Mouse (Mus musculus): ENCODE results near the gene C1qtnf2.

The C1qtnf2 gene

DNA sequence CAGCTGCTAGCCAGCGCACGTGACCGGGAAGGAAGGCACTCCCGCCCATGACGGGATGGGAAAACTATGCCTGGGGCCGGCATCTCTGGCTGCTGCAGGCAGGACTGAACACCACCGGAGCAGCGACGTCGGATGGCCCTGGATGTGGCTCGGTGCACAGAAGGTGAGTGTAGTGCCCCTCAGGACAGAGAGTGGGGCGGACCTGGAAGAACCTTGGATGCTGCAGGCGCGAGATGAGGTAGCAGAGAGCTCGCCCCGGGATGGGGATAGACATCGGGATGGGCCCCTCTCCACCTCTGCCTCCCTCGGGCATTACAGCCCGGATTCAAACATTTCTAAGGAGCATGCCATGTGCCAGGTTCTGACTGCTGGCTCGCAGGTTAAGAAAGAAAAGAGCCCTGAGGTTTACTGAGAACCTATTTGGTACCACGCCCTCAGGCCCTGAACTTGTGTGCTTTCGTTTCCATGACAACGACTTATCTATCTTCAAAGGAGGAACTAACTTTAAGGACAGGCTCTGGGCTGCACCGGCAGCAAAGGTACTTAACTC is at the start of gene C1qtnf2:
TSS of gene C1qtnf2 (plus strand) at position 52 of the 550 bp plus-strand sequence.
- DNase-seq (ENCODE audit: extremely low spot score) = peak; percentile 50

GRCm38 (mm10) chr11:43424386-43424785 is 49.7 kb upstream of the C1qtnf2 start:
- DNase-seq (ENCODE audit: extremely low spot score) = no peak

- no peak for DNase-seq (ENCODE audit: extremely low spot score)
These were observed 48.8 kb upstream of the C1qtnf2 start for GRCm38 (mm10) chr11:43425166-43425709.

GRCm38 (mm10) chr11:43425824-43426413 is 48.2 kb upstream of the C1qtnf2 start, which contains the start of gene Pttg1:
Gene Pttg1 (minus strand): TSS chr11:43426251.
- DNase-seq (ENCODE audit: extremely low spot score) = peak; percentile 78

- no peak for DNase-seq (ENCODE audit: extremely low spot score)
These were observed 47.6 kb upstream of the C1qtnf2 start for GRCm38 (mm10) chr11:43426414-43426884.

- DNase-seq (ENCODE audit: extremely low spot score) = peak; percentile 77
These were observed 40.6 kb upstream of the C1qtnf2 start, which contains the start of gene Slu7 for GRCm38 (mm10) chr11:43433254-43434023. Gene Slu7 (plus strand): TSS chr11:43433744.

GRCm38 (mm10) chr11:43434024-43434407 is 40.1 kb upstream of the C1qtnf2 start:
- DNase-seq (ENCODE audit: extremely low spot score) = no peak

GRCm38 (mm10) chr11:43441121-43441520 is 33.0 kb upstream of the C1qtnf2 start:
- DNase-seq (ENCODE audit: extremely low spot score) = no peak

GRCm38 (mm10) chr11:43443183-43443582 is 30.9 kb upstream of the C1qtnf2 start:
- no peak for DNase-seq (ENCODE audit: extremely low spot score)

- DNase-seq (ENCODE audit: extremely low spot score) = no peak
These were observed 24.2 kb upstream of the C1qtnf2 start for GRCm38 (mm10) chr11:43449916-43450315.

GRCm38 (mm10) chr11:43451322-43451721 is 22.8 kb upstream of the C1qtnf2 start:
- DNase-seq (ENCODE audit: extremely low spot score) = no peak

DNA sequence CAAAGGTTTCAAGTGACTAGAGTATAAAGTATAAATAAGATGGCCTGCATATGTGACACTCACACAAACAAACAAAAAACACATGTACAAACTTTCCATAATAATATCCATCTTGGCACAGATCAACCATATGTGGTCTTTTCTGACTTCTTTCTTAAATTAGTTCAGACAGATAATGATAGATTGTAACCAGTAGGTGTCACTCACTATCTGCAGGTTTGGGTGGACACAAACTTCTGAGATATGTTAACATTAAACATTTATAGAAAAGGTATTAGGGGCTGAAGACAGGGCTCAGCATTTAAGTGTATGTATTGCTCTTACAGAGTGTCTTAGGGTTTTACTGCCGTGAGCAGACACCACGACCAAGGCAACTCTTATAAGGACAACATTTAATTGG is 21.8 kb upstream of the C1qtnf2 start:
- DNase-seq (ENCODE audit: extremely low spot score) = no peak

- DNase-seq (ENCODE audit: extremely low spot score) = no peak
These were observed 10.9 kb upstream of the C1qtnf2 start for GRCm38 (mm10) chr11:43463204-43463603.

DNA sequence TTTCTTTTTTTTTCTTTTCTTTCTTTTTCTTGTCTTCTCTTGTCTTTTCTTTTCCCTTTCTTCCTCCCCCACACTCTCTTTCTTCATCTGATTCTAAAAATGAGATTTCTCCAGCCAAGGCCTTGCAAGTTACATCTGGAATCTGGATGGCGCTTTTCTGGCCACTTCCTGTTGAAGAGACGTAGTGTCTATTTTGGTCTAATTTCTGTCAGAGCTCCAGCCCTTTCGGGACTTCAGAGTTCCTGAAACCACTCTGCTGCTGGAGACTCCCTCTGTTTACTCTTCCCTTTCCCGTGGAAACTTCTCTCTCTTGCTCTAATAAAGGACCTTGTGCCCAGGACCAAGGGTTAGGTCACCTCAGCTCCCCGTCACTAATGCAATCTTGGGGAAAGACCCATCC is 4.0 kb upstream of the C1qtnf2 start:
- no peak for DNase-seq (ENCODE audit: extremely low spot score)

DNA sequence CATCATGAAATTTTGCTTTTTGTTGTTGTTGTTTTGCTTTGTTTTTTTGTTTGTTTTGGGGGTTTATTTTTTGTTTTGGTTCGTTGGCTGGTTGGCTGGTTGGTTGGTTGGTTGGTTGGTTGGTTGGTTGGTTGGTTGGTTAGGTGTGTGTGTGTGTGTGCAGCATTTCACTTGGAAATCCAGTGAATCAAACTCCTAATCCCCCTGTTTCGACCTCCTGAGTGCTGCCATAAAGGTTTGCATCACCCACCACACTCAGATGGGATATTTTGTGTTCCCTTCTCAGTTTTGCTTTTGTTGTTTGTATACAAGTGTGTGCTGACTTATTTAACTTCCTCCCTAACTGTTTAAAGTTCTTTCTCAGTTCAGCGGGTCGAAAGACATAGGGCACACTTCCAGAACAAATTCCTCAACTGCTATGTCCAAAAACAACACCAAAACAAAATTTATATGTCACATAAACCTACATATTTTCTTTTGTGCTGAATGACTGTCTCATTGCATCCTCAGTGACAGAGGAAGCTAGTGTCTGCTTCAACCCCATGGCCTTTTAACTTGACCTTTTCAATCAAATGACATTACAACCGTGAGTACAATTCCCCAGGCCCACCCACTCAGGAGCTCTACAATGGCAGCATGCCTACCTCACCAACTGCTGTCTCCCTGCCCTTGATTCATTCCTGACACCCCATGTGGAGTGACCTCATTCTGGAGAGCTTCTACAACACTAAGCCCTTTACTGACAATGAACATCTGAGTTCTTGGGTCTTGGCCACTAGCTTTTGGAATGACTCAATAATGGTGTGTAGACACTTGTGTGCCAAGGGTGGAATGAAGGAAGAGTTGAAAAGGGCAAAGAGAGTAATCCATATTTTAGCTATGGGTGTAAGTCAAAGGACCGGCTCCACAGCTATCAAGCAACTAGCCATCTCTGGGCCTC is 2.9 kb upstream of the C1qtnf2 start:
- no peak for DNase-seq (ENCODE audit: extremely low spot score)

DNA sequence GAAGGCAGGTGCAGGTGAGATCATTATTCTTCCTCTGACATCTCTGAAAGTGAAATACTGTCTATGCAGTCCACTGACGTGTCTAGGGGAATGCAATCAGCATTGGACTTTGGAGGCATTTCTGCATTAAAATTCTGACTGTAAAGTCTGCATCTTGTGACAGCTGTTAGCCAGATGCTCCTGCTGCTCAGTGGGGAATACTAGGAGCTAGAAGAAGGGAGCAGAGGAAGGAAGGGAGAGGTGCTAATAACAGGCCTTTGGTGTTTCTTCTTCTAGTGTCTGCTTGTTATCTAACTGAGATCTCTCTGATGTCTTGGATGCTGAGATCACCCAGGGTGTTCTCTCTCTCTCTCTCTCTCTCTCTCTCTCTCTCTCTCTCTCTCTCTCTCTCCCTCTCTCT is 961 bp upstream of the C1qtnf2 start:
- no peak for DNase-seq (ENCODE audit: extremely low spot score)

- no peak for DNase-seq (ENCODE audit: extremely low spot score)
These were observed 346 bp upstream of the C1qtnf2 start for GRCm38 (mm10) chr11:43473635-43474224.

DNA sequence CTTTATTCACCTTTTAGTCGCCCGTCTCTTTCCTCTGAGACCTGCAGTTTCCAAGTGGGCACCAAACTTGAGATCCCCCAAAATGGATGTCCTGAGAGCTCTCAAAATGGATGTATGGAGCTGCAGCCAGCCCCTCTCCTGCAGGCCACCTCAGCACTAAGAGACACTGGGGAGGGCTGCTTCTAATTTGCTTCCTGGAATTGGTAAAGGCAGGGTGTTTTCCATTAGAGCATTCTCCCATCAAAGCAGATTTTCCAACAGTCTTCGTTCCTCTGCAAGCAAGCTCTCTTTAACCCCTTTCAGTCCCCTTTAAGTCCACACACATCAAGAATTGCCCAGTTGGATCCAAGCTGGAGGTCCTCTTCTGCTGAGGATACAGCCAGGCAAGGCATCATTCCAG is 5.3 kb downstream of the C1qtnf2 start:
- no peak for DNase-seq (ENCODE audit: extremely low spot score)

GRCm38 (mm10) chr11:43480561-43480960 is 6.5 kb downstream of the C1qtnf2 start:
- DNase-seq (ENCODE audit: extremely low spot score) = no peak

DNA sequence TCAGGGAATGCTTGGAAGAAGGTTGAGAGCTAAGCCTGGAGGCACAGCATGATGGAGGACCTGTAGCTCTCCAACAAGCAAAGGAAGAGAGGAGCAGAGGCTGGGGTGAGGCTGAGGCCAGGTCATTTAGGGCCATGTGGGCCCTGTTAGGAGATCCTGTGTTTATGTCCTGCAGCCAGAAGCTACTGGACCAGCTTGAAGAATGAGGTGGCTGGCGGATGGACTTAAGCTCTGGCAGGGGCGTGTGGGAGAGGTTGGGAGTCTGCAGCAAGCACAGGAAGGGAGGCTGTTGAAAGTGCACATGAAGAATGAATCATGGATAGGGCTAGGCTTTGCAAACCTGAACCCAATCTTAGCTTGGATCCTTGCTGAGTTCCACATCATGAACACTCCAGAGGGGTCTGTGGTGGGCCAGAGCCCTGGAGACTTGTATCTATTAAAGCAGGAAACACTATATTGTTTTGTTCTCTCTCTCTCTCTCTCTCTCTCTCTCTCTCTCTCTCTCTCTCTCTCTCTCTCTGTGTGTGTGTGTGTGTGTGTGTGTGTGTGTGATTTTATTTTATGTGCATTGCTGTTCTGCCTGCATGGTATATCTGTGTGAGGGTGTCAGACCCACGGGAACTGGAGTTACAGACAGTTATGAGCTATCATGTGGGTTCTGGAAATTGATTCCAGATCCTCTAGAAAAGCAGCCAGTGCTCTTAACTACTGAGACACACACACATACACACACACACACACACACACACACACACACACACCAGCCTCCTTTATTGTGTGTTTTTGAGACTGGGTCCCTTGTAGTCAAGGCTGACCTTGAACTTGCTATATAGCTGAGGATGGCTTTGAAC is 7.8 kb downstream of the C1qtnf2 start:
- no peak for DNase-seq (ENCODE audit: extremely low spot score)

All from embryo, embryonic 9.5 days (tissue).